Mouse (Mus musculus) testis, adult 2 months (tissue): ENCODE measurements around the gene Havcr1. TPM values are rescaled to one million over a fixed set of nuclear protein-coding genes. Genes with fewer than 3 reads are reported as not detected.

ENCODE experiments used
- H3K27ac ChIP-seq: fragments of 200-500 bp; 2 replicates; pipeline ENCODE4 v1.5.1; 2012; ENCODE audit warnings: low read depth, low read length; ENCODE audit not compliant: control insufficient read depth, insufficient read depth
- H3K27me3 ChIP-seq: fragments of 200-500 bp; 2 replicates; pipeline ENCODE4 v1.6.1; 2012; ENCODE audit warnings: mild to moderate bottlenecking, low read length, moderate library complexity; ENCODE audit not compliant: control insufficient read depth, insufficient read depth
- H3K36me3 ChIP-seq: fragments of 200-500 bp; 2 replicates; pipeline ENCODE4 v1.6.1; 2012; ENCODE audit warnings: mild to moderate bottlenecking, low read length; ENCODE audit not compliant: control insufficient read depth, insufficient read depth
- H3K4me1 ChIP-seq: fragments of 200-500 bp; 2 replicates; pipeline ENCODE4 v1.6.1; 2012; ENCODE audit warnings: low read length; ENCODE audit not compliant: control insufficient read depth, insufficient read depth
- H3K4me3 ChIP-seq: fragments of 200-500 bp; 2 replicates; pipeline ENCODE4 v1.5.1; 2012; ENCODE audit warnings: low read depth, mild to moderate bottlenecking, low read length, moderate library complexity, mixed read lengths; ENCODE audit not compliant: control insufficient read depth
- CTCF ChIP-seq: fragments of 200-500 bp; IDR thresholded peaks from 2 replicates; pipeline ENCODE4 v1.5.1; 2012; ENCODE audit warnings: low read depth, mild to moderate bottlenecking, inconsistent platforms, low read length, moderate library complexity; ENCODE audit not compliant: control insufficient read depth, insufficient read depth, insufficient replicate concordance
- POLR2A ChIP-seq: fragments of 200-500 bp; IDR thresholded peaks from 2 replicates; pipeline ENCODE4 v1.6.1; 2012; ENCODE audit warnings: low read depth, mild to moderate bottlenecking, inconsistent platforms, low read length, moderate library complexity; ENCODE audit not compliant: control insufficient read depth
- polyA plus RNA-seq: library from polyadenylated mRNA; depleted of rRNA; stranded (reverse); fragments of >200 nt; gene quantifications from 2 replicates; pipeline ENCODE4 v1.2.3, GENCODE M21; 2012

Gene Havcr1
- polyA plus RNA-seq, 1 experiment: 0.36 TPM

DNA sequence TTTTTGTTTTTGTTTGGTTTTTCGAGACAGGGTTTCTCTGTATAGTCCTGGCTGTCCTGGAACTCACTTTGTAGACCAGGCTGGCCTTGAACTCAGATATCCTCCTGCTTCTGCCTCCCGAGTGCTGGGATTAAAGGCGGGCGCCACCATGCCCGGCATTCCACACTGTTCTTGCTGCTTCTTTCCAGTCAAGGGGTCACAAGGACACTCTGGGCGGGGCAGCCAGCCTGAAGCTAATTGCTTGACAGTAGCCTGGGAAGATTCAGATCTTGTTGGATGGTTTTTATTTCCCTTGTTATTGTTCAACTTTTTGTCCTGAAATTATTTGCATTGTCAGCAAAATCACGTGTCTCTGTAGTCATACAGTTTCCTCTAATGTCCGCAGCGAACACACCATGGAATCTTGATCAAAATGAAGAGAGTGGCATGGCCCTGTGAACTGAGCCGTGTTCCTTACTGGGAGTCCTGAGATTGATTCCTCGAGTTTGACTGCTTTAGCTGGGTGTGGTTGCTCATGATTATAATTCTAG lies 3.3 kb upstream of the Havcr1 start:
- Histone ChIP-seq H3K27ac (no peak overlapping the region), H3K4me3 (no peak overlapping the region), H3K27me3 (no peaks in the 10 kb centered on the region), H3K36me3 (no peaks in the 10 kb centered on the region), H3K4me1 (no peaks in the 10 kb centered on the region)
- no peak for TF ChIP-seq CTCF
- TF ChIP-seq POLR2A: no peak

DNA sequence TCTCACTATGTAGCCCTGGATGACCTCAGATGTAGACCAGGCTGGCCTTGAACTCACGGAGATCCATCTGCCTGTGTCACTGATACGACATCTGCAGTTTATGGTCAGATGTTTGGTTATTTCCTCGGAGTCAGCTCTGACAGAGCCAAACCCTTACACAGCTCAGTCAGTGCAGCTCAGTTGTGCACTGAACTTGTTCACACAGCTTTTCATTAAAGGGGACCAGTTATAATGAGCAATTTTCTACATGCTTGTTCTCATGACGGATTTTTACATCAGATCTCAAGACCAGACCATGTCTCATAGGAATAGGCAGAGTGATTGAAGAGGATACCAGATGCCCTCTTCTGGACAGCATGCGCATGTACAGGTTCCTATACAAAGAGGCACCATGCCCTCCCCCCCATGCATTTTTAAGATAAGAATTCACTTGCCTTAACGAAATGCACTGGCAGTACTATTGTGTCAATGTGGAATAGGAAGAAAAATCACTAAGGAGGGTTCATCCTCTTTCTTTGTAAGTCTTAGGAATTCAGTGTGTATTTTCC lies 1.6 kb upstream of the Havcr1 start:
- Histone ChIP-seq H3K4me3 (no peak overlapping the region), H3K27me3 (no peaks in the 10 kb centered on the region), H3K27ac (no peak overlapping the region), H3K36me3 (no peaks in the 10 kb centered on the region), H3K4me1 (no peaks in the 10 kb centered on the region)
- no peak for TF ChIP-seq CTCF
- TF ChIP-seq POLR2A: no peak

DNA sequence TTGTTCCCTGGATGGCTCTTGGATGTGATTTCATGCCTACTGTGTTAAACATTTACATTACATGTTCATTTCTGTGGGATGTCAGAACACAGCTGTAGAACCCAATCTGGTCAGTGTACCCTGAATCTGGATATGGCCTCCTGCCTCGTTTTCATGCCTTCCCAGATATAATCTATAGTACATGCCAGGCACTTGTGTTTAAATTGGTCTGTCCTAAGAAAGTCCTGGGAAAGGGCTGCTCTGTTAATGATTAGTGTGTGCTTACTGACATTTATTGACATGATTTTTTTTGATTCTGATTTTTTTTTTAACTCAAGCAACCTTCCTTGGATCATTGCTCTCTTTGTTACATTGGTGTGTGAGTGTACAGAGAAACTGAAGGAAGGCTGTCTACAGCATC lies 263 bp upstream of the Havcr1 start:
- Histone ChIP-seq H3K36me3 (no peaks in the 10 kb centered on the region), H3K27me3 (no peaks in the 10 kb centered on the region), H3K27ac (no peak overlapping the region), H3K4me1 (no peaks in the 10 kb centered on the region), H3K4me3 (no peak overlapping the region)
- no peak for TF ChIP-seq POLR2A
- no peak for TF ChIP-seq CTCF

DNA sequence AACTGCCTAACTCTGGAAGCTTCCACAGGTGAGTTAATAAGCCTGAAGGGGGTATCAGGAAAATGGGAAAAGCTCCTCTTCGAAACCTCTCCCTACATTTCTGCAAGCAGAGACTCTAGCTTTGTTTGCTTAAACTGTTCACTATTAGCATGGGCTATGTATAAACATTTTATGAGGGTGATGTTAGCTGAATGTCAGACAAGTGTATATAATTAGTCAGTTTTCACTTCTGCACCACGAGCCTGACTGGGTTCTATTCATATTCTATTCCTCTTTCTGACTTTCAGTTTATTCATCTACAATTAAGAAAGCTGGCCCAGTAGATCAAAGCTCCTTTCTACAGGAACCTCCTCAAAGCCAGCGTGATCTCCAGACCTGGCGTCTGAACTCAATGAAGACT lies 4.6 kb downstream of the Havcr1 start:
- Histone ChIP-seq H3K27ac (no peak overlapping the region), H3K4me3 (no peak overlapping the region), H3K36me3 (no peaks in the 10 kb centered on the region), H3K4me1 (no peaks in the 10 kb centered on the region), H3K27me3 (no peaks in the 10 kb centered on the region)
- TF ChIP-seq POLR2A (no peak), CTCF (no peak)

DNA sequence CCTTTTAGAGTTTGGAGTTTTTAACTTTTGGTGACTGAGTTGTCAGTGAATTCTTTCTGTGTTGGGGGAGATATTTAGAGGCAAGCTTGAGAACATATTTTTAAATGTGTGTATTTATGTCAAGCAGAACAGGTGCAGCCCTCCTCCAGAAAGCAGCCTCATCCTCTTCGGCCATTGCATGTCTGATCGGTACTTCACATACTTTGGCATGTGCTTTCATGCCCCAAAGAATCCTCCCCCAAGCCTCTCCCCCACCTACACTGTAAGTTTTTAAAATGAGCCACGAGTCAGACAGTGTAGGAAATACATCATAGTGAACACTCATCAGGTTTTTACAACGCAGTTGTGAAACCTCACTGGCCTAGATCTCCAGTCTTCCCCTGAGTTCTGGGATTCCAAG lies 6.0 kb downstream of the Havcr1 start:
- no peaks in the 10 kb centered on the region for H3K36me3 ChIP-seq
- no peaks in the 10 kb centered on the region for H3K4me1 ChIP-seq
- no peaks in the 10 kb centered on the region for H3K27me3 ChIP-seq
- no peak for TF ChIP-seq CTCF
- TF ChIP-seq POLR2A: no peak
- H3K27ac ChIP-seq: no peak overlapping the region
- no peak overlapping the region for H3K4me3 ChIP-seq

DNA sequence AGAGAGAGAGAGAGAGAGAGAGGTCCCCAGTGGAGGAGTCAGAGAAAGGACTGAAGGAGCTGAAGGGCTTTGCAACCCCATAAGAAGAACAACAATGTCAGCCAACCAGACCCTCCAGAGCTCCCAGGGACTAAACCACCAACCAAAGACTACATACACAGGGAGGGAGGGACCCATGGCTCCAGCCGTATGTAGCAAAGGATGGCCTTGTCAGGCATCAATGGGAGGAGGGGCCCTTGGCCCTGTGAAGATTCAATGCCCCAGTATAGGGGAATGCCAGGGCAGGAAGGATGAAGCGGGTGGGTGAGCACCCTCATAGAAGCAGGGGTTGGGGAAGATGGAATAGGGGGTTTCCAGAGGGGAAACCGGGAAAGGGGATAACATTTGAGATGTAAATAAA lies 6.8 kb downstream of the Havcr1 start:
- TF ChIP-seq POLR2A (no peak), CTCF (no peak)
- no peaks in the 10 kb centered on the region for H3K4me1 ChIP-seq
- H3K27me3 ChIP-seq: no peaks in the 10 kb centered on the region
- no peaks in the 10 kb centered on the region for H3K36me3 ChIP-seq
- H3K4me3 ChIP-seq: no peak overlapping the region
- H3K27ac ChIP-seq: no peak overlapping the region

DNA sequence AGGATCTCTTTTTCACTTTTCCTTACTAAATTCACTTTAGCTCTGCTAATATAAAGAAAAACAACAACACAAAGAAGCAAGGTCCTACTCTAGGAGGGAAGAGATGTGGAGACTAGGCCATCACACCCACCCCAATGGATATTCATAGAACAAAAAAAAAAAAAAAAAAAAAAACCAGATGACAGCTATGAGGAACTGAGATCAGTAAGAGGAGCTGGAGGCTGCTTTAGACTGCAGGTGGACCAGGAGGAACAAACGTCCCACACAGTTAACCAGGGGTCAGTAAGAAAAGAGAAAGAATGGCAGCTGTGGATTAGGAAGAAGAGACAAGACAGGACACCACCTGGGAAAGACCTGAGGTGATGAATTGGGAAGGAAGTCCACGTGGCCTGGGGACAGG lies 13.1 kb downstream of the Havcr1 start:
- no peak overlapping the region for H3K27ac ChIP-seq
- no peaks in the 10 kb centered on the region for H3K4me1 ChIP-seq
- H3K4me3 ChIP-seq: no peak overlapping the region
- TF ChIP-seq CTCF: no peak
- no peak for TF ChIP-seq POLR2A
- H3K36me3 ChIP-seq: no peaks in the 10 kb centered on the region
- H3K27me3 ChIP-seq: no peaks in the 10 kb centered on the region
